Mouse (Mus musculus) MEL (cell line): Measurements from ENCODE around the gene Igdcc3. TPM values are rescaled to one million over a fixed set of nuclear protein-coding genes. Genes with fewer than 3 reads are reported as not detected.
A peak's percentile ranks its signal among the peaks of the same experiment; 100 is the strongest.

Source experiments
- DNase-seq: peaks from one replicate; pipeline ENCODE4 v3.0.0; 2011; ENCODE audit warnings: low read depth, low spot score
- H3K27ac ChIP-seq: 2 replicates; pipeline ENCODE4 v1.5.1; 2012; ENCODE audit warnings: low read depth, mild to moderate bottlenecking, control low read depth, low read length, moderate library complexity; ENCODE audit not compliant: control insufficient read depth
- H3K27me3 ChIP-seq, 2 experiments: fragments of 150-350 bp in 1 of 2; sonication (generic) in 1 of 2; 2 replicates each; pipeline ENCODE4 v1.6.1; 2012; ENCODE audit warnings: low read length in 2 of 2, mild to moderate bottlenecking in 2 of 2, improper control_type of control experiment in 1 of 2, moderate library complexity in 1 of 2; ENCODE audit not compliant: insufficient read depth in 2 of 2, control insufficient read depth in 1 of 2
- H3K36me3 ChIP-seq, 2 experiments: 2 replicates each; pipeline ENCODE4 v1.6.1; 2012 to 2014; ENCODE audit warnings: low read length in 2 of 2, improper control_type of control experiment in 1 of 2, inconsistent platforms in 1 of 2, mild to moderate bottlenecking in 1 of 2; ENCODE audit not compliant: insufficient read depth in 2 of 2, control insufficient read depth in 1 of 2
- H3K4me1 ChIP-seq, 2 experiments: fragments of 150-350 bp in 1 of 2; sonication (generic) in 1 of 2; 2 replicates each; pipeline ENCODE4 v1.6.1; 2012; ENCODE audit warnings: low read length in 2 of 2, improper control_type of control experiment in 1 of 2, mild to moderate bottlenecking in 1 of 2; ENCODE audit not compliant: insufficient read depth in 2 of 2, control insufficient read depth in 1 of 2
- H3K4me3 ChIP-seq, 2 experiments: fragments of 150-350 bp in 1 of 2; sonication (generic) in 1 of 2; 2 replicates each; pipeline ENCODE4 v1.5.1; 2012; ENCODE audit warnings: low read depth in 2 of 2, low read length in 2 of 2, mild to moderate bottlenecking in 2 of 2, moderate library complexity in 2 of 2, control low read depth in 1 of 2, improper control_type of control experiment in 1 of 2; ENCODE audit not compliant: control insufficient read depth in 1 of 2, insufficient read depth in 1 of 2
- H3K79me2 ChIP-seq: 2 replicates; pipeline ENCODE4 v1.6.1; 2012; ENCODE audit warnings: mild to moderate bottlenecking, low read length, moderate library complexity; ENCODE audit not compliant: control insufficient read depth, poor library complexity, insufficient read depth
- H3K9ac ChIP-seq: 2 replicates; pipeline ENCODE4 v1.6.1; 2012; ENCODE audit warnings: low read depth, mild to moderate bottlenecking, control low read depth, low read length, moderate library complexity; ENCODE audit not compliant: control insufficient read depth, poor library complexity, severe bottlenecking
- H3K9me3 ChIP-seq: fragments of 150-350 bp; sonication (generic); replicated peaks from 2 replicates; pipeline ENCODE4 v1.6.1; 2012; ENCODE audit warnings: mild to moderate bottlenecking, low read length, improper control_type of control experiment, moderate library complexity; ENCODE audit not compliant: insufficient read depth
- CHD1 ChIP-seq: IDR thresholded peaks from 2 replicates; pipeline ENCODE4 v1.6.1; 2012; ENCODE audit warnings: low read depth, mild to moderate bottlenecking, inconsistent platforms, low read length, improper control_type of control experiment
- CHD2 ChIP-seq: IDR thresholded peaks from 2 replicates; pipeline ENCODE4 v1.6.1; 2011; ENCODE audit warnings: low read length, improper control_type of control experiment
- ELF1 ChIP-seq: IDR thresholded peaks from 2 replicates; pipeline ENCODE4 v1.6.1; 2014; ENCODE audit warnings: low read depth, mild to moderate bottlenecking, inconsistent platforms, low read length, improper control_type of control experiment, moderate library complexity
- ETS1 ChIP-seq: IDR thresholded peaks from 2 replicates; pipeline ENCODE4 v1.6.1; 2012; ENCODE audit warnings: low read depth, mild to moderate bottlenecking, inconsistent platforms, low read length, improper control_type of control experiment, moderate library complexity
- KAT2A ChIP-seq: conservative IDR thresholded peaks from 2 replicates; pipeline ENCODE4 v1.6.1; 2012; ENCODE audit warnings: low read depth, low read length, improper control_type of control experiment, inconsistent platforms
- MAFK ChIP-seq: IDR thresholded peaks from 2 replicates; pipeline ENCODE4 v1.6.1; 2011; ENCODE audit warnings: low read depth, mild to moderate bottlenecking, low read length, improper control_type of control experiment, borderline replicate concordance
- MEF2A ChIP-seq: IDR thresholded peaks from 2 replicates; pipeline ENCODE4 v1.6.1; 2014; ENCODE audit warnings: low read depth, mild to moderate bottlenecking, inconsistent platforms, low read length, improper control_type of control experiment; ENCODE audit not compliant: poor library complexity, insufficient replicate concordance, severe bottlenecking; ENCODE audit errors: extremely low read depth
- MXI1 ChIP-seq: IDR thresholded peaks from 2 replicates; pipeline ENCODE4 v1.6.1; 2011; ENCODE audit warnings: mild to moderate bottlenecking, low read depth, low read length, improper control_type of control experiment
- MYC ChIP-seq: IDR thresholded peaks from 2 replicates; pipeline ENCODE4 v1.6.1; 2011; ENCODE audit warnings: low read depth, mild to moderate bottlenecking, low read length, improper control_type of control experiment, moderate library complexity
- NRF1 ChIP-seq: IDR thresholded peaks from 2 replicates; pipeline ENCODE4 v1.6.1; 2014; ENCODE audit warnings: low read depth, mild to moderate bottlenecking, inconsistent platforms, low read length, improper control_type of control experiment, moderate library complexity; ENCODE audit not compliant: poor library complexity, insufficient read depth, severe bottlenecking
- POLR2A ChIP-seq, 2 experiments: IDR thresholded peaks; 2 replicates each; pipeline ENCODE4 v1.6.1; 2011 to 2012; ENCODE audit warnings: low read length in 2 of 2, mild to moderate bottlenecking in 2 of 2, control low read depth in 1 of 2, improper control_type of control experiment in 1 of 2, low read depth in 1 of 2, moderate library complexity in 1 of 2; ENCODE audit not compliant: control insufficient read depth in 1 of 2, insufficient read depth in 1 of 2, poor library complexity in 1 of 2
- POLR2AphosphoS2 ChIP-seq: IDR thresholded peaks from 2 replicates; pipeline ENCODE4 v1.6.1; 2011; ENCODE audit warnings: low read length, improper control_type of control experiment
- POLR2AphosphoS5 ChIP-seq: IDR thresholded peaks from 2 replicates; pipeline ENCODE4 v1.6.1; 2012; ENCODE audit warnings: low read depth, borderline replicate concordance, mild to moderate bottlenecking, inconsistent platforms, low read length, moderate library complexity, mixed read lengths
- RAD21 ChIP-seq: IDR thresholded peaks from 2 replicates; pipeline ENCODE4 v1.6.1; 2011; ENCODE audit warnings: mild to moderate bottlenecking, low read depth, low read length, improper control_type of control experiment
- SMC3 ChIP-seq: IDR thresholded peaks from 2 replicates; pipeline ENCODE4 v1.6.1; 2011; ENCODE audit warnings: low read depth, low read length, improper control_type of control experiment
- UBTF ChIP-seq: IDR thresholded peaks from 2 replicates; pipeline ENCODE4 v1.6.1; 2012; ENCODE audit warnings: low read depth, mild to moderate bottlenecking, inconsistent platforms, low read length, improper control_type of control experiment, moderate library complexity, borderline replicate concordance; ENCODE audit not compliant: insufficient read depth
- USF2 ChIP-seq, 2 experiments: IDR thresholded peaks; 2 replicates each; pipeline ENCODE4 v1.6.1; 2011 to 2012; ENCODE audit warnings: improper control_type of control experiment in 2 of 2, low read length in 2 of 2, borderline replicate concordance in 1 of 2, inconsistent platforms in 1 of 2, low read depth in 1 of 2, mild to moderate bottlenecking in 1 of 2; ENCODE audit not compliant: insufficient read depth in 1 of 2
- ZKSCAN1 ChIP-seq: IDR thresholded peaks from 2 replicates; pipeline ENCODE4 v1.6.1; 2012; ENCODE audit warnings: low read depth, mild to moderate bottlenecking, inconsistent platforms, low read length, improper control_type of control experiment, moderate library complexity
- ZMIZ1 ChIP-seq: IDR thresholded peaks from 2 replicates; pipeline ENCODE4 v1.6.1; 2012; ENCODE audit warnings: low read depth, mild to moderate bottlenecking, inconsistent platforms, low read length, improper control_type of control experiment, moderate library complexity
- polyA plus RNA-seq, 2 experiments: library from polyadenylated mRNA; stranded (reverse) in 1 of 2; unstranded in 1 of 2; fragments of >175 nt in 1 of 2; fragments of >200 nt in 1 of 2; gene quantifications; 2 replicates each; pipeline versions ENCODE4 v1.2.1 to v1.2.4; 2012; ENCODE audit warnings: low replicate concordance in 2 of 2, low read depth in 1 of 2; ENCODE audit not compliant: insufficient read length in 2 of 2, insufficient read depth in 1 of 2, missing spikeins in 1 of 2
- total RNA-seq: library from RNA; depleted of rRNA; stranded (reverse); fragments of 300-350 nt; gene quantifications from 2 replicates; pipeline ENCODE4 v1.2.3, GENCODE M21; 2012

Gene Igdcc3
- total and polyA plus RNA-seq, 3 experiments, result not detected

- Histone ChIP-seq H3K79me2 (no peaks in the 10 kb centered on the region), H3K27me3 (no peaks in the 10 kb centered on the region), H3K9ac (no peak overlapping the region), H3K4me3 (no peak overlapping the region)
- TF ChIP-seq CHD1, result no peak
- TF ChIP-seq POLR2AphosphoS2, result no peak
- TF ChIP-seq MEF2A, result no peak
- no peak for TF ChIP-seq ETS1
- no peak for TF ChIP-seq POLR2A (IDR thresholded peaks at IDR 0.05; ENCODE audit: control insufficient read depth in 1 of 2, insufficient read depth in 1 of 2, low read depth in 1 of 2, low read length in 2 of 2, poor library complexity in 1 of 2)
- no peak for TF ChIP-seq ELF1
- TF ChIP-seq MYC, result no peak
- no peak for TF ChIP-seq UBTF
- TF ChIP-seq NRF1, result no peak
- TF ChIP-seq POLR2AphosphoS5, result no peak
- TF ChIP-seq KAT2A, result no peak
- TF ChIP-seq ZMIZ1, result no peak
- TF ChIP-seq MXI1, result no peak
- no peak for TF ChIP-seq USF2 (IDR thresholded peaks at IDR 0.05; ENCODE audit: borderline replicate concordance in 1 of 2, insufficient read depth in 1 of 2, low read depth in 1 of 2, low read length in 2 of 2)
- TF ChIP-seq MAFK, result no peak
- TF ChIP-seq CHD2, result no peak
- no peak for TF ChIP-seq RAD21
- TF ChIP-seq, all 39 proteins: peak for 0
- Histone ChIP-seq H3K27ac (no peak overlapping the region), H3K4me1 (peaks cover 0 to 10% of the 10 kb centered on the region in 2 experiments; a peak in 2 of 4 replicates), H3K9me3 (no peaks in the 10 kb centered on the region), H3K36me3 (no peaks in the 10 kb centered on the region)
- DNase-seq, result no peak
Measured at GRCm38 (mm10) chr9:65191755-65192469, 50.9 kb downstream of the Igdcc3 start.

GRCm38 (mm10) chr9:65193214-65193613 lies 52.2 kb downstream of the Igdcc3 start:
- Histone ChIP-seq H3K9ac (no peak overlapping the region), H3K4me1 (peaks cover 0 to 16% of the 10 kb centered on the region in 2 experiments; a peak in 2 of 4 replicates)

More at GRCm38 (mm10) chr9:65193214-65193613, 52.2 kb downstream of the Igdcc3 start:
- Histone ChIP-seq H3K79me2 (no peaks in the 10 kb centered on the region), H3K27me3 (no peaks in the 10 kb centered on the region), H3K27ac (no peak overlapping the region), H3K4me3 (no peak overlapping the region), H3K9me3 (no peaks in the 10 kb centered on the region), H3K36me3 (peaks cover 0 to 5% of the 10 kb centered on the region in 2 experiments; a peak in 2 of 4 replicates)
- DNase-seq, result peak; percentile 37
- TF ChIP-seq ZKSCAN1, result no peak
- no peak for TF ChIP-seq SMC3
